Mouse (Mus musculus): ENCODE results near the gene Ly6f. TPM values are rescaled to one million over a fixed set of nuclear protein-coding genes. Genes with fewer than 3 reads are reported as not detected.

The Ly6f gene
- polyA plus RNA-seq, 1 experiment from 2014 or later, result not detected

Other genes starting within 250 kb of the Ly6f start
- gene Ly6c1, start 219.6 kb upstream of the Ly6f start, polyA plus RNA-seq (2015; fragmentation: Nextera tagmentation; extraction: Ambion mirVana), result 2.0 and 2.7 TPM in 2 replicates
- gene Ly6c2, start 156.5 kb upstream of the Ly6f start, polyA plus RNA-seq (2015; fragmentation: Nextera tagmentation; extraction: Ambion mirVana), result not detected in 2 replicates
- gene Ly6g, start 113.2 kb upstream of the Ly6f start, polyA plus RNA-seq (2015; fragmentation: Nextera tagmentation; extraction: Ambion mirVana), result not detected in 2 replicates
- not detected in 2 replicates for gene BC025446, start 52.0 kb upstream of the Ly6f start, polyA plus RNA-seq (2015; fragmentation: Nextera tagmentation; extraction: Ambion mirVana)